Mouse (Mus musculus) retina, postnatal 1 day (tissue): ENCODE data around the gene Tmem158.
A peak's percentile ranks its signal among the peaks of the same experiment; 100 is the strongest.

Source experiments
- DNase-seq: peaks from one replicate; pipeline ENCODE4 v3.0.0-alpha.2; 2012

The Tmem158 gene

DNA sequence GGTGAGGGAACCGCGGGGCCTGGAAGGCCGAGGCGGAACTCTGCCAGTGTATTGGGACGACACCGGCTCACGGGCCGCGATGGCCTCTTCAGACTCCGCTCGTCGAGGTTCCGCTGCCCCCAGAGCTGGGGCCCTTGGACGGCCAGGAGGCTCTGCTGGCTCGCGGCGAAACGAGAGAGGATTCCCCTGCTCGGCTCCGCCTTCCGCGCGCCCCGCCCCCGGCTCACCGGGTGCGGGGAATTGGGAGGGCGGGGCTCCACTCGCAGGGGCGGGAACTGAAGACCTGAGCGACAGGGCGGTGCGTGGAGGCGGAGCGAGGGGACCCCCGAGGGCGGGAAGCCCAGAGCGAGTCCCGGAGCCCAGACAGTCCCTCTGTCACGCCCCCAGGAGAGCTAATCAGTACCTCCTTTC, at the start of gene Tmem158:
TSS of gene Tmem158 (minus strand) at position 154 of the 411 bp plus-strand sequence.
- peak; percentile 94 for DNase-seq

GRCm38 (mm10) chr9:123309685-123310365, 49.3 kb upstream of the Tmem158 start:
- DNase-seq, result no peak

- no peak for DNase-seq
These were observed 48.5 kb upstream of the Tmem158 start for GRCm38 (mm10) chr9:123309073-123309472.

GRCm38 (mm10) chr9:123304917-123305316, 44.4 kb upstream of the Tmem158 start:
- DNase-seq, result no peak

- no peak for DNase-seq
These were observed 43.4 kb upstream of the Tmem158 start for GRCm38 (mm10) chr9:123303952-123304351.

DNA sequence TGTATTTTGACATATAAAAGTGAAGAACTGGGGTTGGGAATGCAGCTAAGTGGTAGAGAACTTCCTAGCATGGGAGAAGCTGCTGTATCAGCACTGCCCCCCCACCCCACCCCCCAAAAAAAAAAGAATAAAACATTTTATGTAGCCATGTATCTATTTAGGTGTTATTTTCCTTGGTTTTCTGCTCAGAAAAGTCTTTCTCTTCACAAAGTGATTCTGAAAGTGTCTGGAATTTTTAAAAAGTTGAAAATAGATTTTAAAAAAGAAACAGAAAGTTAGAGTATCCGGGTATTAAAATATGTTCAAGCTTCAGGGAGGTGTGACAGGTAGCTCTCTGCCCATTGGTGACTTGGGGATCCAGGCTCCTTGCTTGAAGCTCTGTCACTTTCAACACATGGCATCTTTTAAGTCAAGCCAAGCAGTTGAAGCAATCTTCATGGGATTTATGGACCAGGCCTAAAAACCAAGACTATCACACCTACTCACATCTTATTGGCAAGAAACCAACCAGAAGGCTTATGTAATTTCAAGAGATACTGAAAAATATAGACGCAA, 42.3 kb upstream of the Tmem158 start:
- DNase-seq, result no peak

- DNase-seq, result no peak
These were observed 37.3 kb upstream of the Tmem158 start for GRCm38 (mm10) chr9:123297862-123298261.

- no peak for DNase-seq
These were observed 35.7 kb upstream of the Tmem158 start for GRCm38 (mm10) chr9:123296229-123296628.

DNA sequence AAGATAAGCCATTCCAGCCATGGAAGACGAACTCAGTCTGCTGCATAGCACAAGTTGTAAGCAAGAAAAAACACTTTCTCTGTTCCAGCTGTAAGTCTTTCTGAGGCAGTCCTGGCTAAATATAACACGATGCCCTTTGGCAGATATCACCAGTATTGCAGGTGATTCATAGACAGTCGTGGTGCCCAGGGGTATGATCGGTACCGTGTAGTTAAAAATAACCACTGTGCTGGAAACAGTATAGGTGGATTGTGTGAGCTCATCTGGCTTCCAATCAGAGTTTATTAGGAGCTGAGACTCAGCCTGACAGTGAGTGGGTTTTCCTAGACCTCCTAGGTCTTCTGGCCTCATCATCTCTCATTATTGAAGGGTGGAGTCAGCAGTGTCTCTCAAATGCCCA, 34.0 kb upstream of the Tmem158 start:
- DNase-seq, result no peak

DNA sequence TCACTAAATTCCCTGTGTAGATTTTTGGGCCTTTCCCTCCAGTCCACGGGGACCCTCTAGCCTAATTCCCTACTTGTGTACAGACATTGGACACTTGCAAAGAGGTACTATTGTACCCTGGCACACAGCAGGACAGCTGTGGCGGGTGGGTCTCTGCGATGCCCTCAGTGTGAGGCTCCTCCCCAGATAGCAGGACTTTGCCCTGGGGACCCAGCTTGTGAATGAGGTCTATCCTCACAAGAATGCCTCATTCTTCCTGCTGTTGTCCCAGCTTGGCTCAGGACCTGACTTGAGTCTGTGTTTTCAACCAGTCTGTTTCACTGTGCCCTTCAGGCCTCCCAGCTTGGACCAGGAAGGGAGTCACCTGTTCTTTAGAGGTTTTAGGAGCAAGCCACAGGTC, 27.8 kb upstream of the Tmem158 start:
- DNase-seq, result no peak

DNA sequence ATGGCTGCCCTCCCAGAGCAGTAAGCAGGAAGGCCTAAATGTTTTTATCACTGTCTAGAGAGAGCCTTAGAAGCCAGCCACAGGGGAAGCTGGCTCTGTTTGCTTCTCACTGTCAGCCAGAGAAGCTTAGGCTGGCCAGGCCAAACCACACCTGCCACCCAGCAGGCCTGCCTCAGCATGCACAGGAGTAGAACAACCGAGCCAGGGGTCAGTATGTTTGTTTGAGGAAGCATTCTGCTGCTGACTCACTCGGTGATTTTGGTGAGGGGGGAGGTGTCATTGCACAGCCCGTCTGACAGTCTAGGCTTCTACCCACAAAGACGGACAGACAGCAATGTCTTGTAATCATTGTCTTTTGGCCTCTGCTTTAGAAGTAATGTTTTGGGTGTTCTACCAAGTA, 25.1 kb upstream of the Tmem158 start:
- no peak for DNase-seq

DNA sequence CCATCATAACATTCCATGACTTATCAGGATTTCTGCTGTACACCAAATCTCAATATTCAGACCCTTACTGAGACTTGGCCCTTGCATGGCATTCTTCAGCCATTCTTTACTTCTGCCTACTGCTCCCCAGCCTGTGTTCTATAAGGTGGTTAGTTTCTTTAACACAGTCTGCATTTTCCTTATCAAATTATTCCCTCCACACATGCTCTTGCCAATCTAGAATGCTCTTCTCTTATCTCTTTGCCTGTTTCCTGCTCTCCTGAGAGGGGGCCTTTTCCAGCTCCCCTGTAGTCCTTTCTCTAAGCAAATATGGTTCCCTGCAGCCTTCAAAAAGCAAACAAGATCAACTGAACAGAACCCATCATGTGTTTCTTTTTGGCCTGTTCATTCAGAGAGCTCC, 20.2 kb upstream of the Tmem158 start:
- DNase-seq, result no peak

- no peak for DNase-seq
These were observed 17.4 kb upstream of the Tmem158 start for GRCm38 (mm10) chr9:123278003-123278402.

- no peak for DNase-seq
These were observed 14.8 kb upstream of the Tmem158 start for GRCm38 (mm10) chr9:123275373-123275772.

DNA sequence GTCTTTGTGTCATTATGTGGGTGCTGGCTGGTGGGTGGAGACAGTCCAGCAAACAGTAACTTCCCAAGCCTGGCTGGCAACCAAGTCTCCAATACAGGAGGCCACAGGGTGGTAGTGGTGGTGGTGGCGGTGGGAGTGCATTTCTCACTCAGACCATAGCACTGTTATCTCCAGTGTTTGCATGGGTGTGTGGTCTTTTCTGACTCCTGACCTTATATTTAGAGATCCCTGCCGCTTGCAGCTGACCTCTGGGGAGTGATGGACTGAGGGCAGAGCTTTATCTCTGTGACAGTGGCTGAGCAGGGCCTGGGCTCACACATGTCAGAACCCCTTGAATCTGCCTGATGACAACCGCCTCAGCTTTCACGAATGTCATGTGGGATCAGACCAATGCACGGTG, 14.1 kb upstream of the Tmem158 start:
- DNase-seq, result no peak

DNA sequence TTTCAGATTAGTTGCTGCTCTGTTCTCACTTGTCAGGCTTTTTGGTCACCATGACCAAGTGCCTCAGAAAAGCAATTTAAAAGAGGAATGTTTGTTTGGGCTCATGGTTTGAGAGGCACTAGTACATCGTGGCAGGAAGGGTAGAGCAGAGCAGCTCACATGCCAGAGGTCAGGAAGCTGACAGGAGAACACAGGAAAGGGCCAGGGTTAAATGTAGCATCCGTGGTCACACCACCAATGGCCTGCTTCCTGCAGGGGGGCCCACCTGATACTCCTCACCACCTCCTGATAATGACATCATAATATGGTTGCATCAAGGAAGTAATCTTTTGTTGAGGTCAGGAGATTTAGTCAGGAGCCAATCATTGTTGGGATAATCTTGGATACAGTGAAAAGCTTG, 13.3 kb upstream of the Tmem158 start:
- DNase-seq, result no peak

DNA sequence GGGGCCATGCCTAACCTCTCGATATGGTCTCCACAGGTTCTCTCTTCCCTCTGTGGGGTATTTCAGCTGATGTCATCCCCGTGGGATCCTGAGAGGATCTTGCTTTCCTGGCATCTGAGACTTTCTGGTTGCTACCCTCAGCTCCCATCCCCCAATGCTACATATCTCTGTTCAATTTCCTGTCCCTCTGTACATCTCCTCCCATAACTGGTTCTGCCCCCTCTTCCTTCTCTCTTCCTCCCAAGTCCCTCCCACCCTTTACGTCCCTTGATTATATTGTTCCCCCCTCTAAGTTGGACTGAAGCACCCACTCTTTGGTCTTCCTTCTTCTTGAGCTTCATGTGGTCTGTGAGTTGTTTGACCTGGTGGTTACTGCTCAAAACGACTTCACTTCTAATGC, 11.0 kb upstream of the Tmem158 start:
- no peak for DNase-seq

- no peak for DNase-seq
These were observed 9.5 kb upstream of the Tmem158 start for GRCm38 (mm10) chr9:123269906-123270558.

- peak; percentile 73 for DNase-seq
These were observed 511 bp downstream of the Tmem158 start for GRCm38 (mm10) chr9:123259896-123260610.

DNA sequence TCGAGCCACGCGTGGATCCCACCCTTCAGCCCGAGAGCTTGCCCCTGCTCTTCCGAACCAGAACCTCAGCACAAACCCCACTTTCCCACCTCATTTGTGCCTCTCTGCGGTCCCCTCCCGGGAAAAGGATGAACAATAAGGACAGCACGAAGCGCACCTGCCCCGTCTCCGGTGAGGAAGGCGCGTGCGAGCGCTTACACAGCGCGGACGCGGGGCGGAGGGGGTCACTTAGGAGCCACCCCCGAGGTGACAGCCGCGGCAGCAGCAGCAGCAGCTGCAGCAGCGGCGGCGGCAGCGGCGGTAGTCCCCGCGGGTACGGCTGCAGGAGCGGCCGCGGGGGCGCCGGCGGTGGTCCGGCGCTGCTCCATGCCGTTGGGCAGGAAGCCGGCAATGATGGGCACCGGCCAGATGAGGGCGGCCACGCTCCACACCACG, 1.1 kb downstream of the Tmem158 start:
- DNase-seq, result peak; percentile 90

DNA sequence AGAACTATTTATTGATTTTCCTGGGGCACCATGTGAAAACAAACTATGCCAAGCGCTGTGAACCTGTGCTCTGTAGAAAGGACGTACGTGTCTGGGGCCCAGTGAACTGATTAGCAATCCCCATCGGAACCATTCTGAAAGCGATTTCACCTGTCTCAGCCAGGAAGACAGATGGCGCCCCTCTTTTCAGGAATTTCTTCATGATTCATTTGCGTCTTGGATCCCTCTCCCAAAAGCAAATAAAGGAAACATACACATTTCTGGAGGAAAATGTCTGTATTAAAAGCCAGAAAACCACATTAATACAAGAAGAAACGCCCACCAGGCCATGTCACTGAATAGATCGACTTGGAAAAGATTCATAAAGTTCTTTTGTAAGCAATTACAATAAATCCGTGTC, 1.8 kb downstream of the Tmem158 start:
- no peak for DNase-seq

GRCm38 (mm10) chr9:123255736-123256135, 4.8 kb downstream of the Tmem158 start:
- no peak for DNase-seq

GRCm38 (mm10) chr9:123247992-123248391, 12.6 kb downstream of the Tmem158 start:
- DNase-seq, result no peak

DNA sequence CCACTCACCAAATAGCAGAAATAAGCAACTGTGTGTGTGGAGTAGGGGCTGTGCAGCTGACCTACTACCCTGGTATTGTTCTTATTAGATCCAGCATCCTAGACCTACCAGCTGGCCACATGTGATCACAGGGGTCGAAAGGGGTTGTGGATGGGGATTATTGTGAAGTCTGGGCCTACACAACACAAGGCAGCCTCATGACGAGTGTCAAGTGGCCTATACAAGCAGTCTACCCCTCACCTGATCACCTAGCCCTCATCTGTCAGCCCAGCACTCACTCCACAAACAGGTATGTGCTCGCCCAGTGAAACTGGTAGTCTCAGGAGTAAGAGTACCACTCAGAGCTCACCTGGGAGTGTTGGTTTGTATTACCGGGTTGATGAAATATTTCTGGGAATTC, 15.4 kb downstream of the Tmem158 start:
- no peak for DNase-seq
